Mouse (Mus musculus) right cerebral cortex, postnatal 36 days (tissue): ENCODE results near the gene Ap1ar.

Source experiments
- DNase-seq, 2 experiments: peaks; one replicate each; pipeline ENCODE4 v3.0.0; 2022; ENCODE audit warnings: low spot score in 2 of 2, mixed read lengths in 1 of 2

Gene Ap1ar

DNA sequence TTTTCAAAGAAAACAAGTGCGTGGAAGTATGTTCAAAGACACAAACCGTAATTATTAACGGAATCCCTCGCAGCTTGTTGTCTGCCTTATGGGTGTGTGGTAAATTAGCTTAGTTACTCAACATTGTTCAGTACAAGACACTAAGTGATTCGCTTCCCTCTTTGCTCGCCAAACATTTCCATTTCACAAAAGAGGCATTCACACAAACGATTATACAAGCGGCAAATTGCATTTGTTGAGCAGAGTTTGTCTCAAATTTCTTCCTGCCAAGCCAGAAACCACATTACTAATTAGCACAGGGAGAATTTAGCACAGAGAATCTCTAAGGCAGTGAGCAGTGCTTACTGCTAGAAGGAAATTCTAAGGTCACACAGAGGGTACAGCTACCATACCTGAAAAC, 4.6 kb upstream of the Ap1ar start:
- DNase-seq, result no peak

DNA sequence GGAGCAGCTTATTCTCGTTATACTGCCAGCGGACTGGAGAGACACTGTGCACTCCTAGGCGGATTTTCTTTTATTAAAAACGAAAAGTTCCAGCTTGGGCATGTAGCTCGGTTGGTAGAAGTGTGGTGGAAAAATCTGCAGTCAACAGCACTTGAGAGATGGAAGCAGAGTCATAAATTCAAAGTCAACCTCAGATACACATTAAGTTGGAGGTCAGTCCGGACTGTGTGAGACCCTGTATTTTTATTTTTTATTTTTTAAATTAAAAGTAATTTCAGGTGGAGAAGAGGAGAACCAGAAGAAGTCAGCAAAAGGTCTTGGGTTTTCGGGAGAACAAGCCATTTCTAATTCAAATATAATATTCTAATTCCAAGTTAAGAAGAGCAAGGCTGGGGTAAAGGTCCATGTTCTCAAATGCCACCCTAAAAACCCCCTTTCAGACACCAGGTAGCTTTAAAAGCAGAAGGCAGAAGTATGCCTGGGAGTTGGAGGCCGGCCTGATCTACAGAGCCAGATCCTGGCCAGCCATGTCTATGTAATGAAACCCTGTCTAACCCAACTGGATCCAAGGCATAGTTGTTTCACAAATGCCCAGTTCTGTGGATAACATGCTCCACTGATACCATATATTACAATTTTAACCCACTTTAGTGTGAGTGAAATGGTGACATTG, 785 bp upstream of the Ap1ar start:
- DNase-seq, result no peak

DNA sequence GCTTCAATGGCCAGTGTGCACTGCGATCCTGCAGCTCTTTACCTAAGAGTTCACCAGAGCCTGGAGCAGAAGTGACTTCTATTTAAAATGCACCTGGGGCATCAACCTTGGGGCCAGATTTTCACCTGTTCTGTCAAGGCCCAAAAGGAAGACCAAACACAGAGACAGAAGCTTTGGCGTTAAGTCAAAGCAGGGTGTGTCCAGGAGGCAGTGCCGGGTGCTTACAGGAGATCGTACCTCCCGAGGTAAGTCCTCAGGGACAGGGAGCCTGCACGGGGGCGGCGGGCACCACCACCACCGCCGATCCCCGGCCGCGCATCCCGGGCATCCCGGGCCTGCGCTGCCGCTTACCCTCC, 547 bp downstream of the Ap1ar start:
- DNase-seq, result no peak

DNA sequence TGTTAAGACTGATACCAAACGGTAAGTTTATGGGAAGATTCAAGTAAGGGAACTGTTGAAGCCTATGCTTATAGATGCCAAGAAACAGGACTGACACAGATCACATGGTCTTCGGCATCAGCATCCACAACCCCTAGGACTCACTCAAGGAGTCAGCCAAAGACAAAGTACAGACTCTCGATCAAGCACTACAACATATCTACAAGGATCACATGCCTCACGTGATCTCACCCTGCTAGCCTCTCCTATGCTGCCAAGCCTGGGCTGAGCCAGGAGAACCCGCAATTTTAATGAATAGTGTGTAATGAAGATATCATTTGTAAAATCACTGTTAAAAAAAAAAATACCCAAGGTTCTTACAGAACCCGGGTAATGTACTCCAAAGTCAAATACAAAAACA, 1.7 kb downstream of the Ap1ar start:
- no peak for DNase-seq

DNA sequence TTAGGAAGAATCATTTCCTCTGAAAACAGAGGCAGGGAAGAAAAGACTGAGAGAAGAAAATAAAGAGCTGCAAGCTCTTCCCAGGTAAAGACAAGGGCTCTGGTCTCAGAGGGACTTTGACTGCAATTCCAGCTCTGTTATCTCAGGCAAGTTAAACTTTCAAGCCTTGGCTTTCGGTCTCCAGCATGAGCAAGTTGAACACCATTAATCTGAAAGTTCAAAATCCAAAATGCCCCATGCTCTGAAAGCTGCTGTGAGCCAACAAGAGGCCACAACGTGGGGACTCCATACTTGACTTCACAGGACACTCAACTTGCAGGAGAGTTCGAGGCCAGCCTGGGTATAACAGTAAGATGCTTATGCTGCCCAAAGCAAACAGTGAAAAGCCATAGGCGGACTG, 3.3 kb downstream of the Ap1ar start:
- DNase-seq, result no peak

DNA sequence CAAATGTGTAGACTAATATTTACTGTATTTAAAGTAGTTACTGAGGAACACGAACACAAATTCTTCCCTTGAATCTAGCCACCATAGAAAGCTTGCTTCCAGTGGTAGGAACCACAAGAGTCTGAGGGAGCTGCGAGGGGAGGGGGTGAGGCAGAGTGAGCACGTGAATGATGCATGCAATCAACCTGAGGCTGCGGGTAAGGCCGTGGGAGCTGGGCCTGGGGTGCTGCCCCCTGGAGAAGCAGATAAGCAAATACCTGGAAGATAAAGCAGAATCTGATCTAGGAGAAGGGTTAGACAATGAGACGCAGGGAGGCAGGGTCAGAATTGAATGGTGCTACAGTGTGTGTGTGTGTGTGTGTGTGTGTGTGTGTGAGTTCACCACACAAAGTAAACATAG, 6.2 kb downstream of the Ap1ar start:
- no peak for DNase-seq

DNA sequence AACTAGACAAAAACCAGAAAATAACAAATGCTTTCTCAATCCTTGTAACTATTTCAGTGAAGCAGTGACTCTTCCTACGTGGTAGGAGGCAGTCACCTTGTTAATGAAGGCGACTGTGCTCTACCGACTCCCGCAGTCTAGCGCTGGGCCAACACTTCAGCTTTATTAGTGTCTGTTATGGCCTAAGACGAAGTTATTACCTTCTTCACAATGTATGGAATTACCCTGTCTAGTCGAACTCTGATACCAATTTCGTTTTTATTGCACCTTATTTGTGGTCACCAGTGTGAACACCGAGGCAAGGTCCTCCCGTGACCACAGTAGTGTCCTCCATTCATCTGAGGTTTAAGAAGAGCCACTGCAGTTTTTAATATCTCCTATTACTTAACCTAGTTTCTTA, 7.1 kb downstream of the Ap1ar start:
- no peak for DNase-seq

DNA sequence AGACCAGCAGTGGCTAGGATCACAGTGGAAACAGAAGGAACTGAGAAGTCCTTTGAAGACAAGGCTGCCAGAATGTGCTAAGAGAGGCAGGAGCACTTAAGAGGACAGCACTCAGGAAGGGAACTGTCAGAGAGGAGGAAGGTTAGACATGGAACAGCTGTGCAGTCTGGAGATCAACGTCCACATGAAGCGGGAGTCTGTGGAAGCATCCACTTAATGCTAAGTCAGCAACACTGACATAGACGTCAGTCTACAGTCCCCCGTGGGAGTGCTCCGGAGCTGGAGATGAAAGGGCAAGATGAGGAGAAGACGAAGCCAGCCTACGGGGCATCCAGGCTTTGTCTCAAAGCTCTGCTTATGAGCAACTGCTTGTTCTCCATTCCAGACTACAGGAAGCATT, 10.2 kb downstream of the Ap1ar start:
- DNase-seq, result no peak

DNA sequence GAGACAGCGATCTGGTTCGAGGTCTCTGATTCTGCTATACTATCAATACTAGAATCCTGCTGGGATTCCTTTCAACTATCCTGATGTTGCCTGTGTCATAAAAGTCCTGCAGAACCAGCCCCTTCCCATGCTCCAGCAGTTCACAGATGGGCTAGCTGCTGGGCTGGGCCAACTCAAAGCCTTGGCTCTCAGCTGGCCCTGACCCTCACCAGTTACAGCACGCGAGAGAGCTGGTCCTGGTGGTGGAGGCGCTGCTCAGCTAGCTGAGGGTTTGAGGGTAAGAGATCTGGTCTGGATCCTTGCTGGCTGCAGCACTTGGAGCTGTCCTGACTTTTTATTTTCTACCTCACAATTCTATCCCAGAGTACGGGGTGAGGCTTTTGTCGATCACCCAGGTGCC, 10.8 kb downstream of the Ap1ar start:
- DNase-seq, result no peak

DNA sequence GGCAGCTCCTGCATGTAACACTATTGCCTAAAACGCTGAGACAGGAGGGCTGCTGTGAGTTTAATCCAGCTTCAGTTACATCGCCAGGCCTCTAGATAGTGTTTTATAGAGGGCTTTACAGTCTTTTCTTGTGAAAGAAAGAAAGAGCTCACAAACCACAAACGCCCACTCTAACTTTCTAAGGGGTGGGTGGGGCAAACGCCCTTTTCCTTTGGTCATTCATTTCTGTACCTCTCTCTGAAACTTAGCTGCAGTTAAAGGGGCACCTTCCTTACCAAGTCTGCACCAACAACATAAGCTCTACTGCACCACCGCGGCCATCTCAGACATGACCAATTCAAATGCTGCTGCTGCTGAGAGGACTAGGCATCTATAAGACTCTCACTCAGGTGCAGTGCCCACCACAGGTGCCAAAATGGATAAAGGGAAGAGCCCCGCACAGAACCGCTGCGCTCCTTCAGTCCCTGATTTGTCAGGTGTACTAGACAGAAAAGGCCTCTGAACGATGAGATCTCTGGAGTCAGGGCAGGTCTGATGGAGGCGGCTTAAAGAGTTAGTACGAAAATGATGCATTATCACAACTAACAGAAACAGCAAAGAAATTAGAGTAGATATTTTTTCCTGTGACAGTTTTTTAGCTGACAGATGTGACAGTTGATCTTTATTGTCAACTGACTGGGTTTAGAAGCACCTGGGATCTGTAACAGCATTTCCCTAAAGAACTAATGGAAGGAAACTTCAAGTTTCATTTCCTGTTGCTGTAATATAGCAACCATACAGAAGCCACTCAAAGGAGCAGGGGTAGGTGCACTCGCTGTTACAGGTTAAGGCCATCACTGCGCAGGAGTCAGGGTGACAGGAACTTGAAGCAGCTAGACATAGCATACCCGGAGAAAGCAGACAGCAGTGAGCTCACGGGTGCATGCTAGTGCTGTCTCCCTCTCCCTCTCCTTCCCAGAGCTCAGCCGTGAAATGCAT, 13.1 kb downstream of the Ap1ar start:
- no peak for DNase-seq

DNA sequence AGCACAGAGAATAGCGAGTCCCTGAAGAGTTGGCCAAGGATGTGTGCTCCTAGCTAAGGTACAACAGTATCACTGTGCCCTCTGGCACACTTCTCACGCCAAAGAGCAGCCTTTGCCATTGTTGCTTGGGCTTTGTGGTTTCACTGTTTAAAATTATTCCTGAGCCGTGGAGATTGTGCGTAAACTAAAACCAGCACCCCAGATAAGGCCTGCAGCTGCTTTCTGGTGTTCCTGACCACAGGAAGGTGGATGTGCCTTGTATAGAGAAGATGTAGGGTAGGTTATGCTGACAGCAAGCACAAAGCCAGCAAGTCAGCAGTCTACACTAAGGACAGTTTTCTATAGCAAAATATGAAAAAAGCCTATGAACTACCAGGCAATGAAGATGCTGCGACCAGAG, 16.1 kb downstream of the Ap1ar start:
- DNase-seq, result no peak

DNA sequence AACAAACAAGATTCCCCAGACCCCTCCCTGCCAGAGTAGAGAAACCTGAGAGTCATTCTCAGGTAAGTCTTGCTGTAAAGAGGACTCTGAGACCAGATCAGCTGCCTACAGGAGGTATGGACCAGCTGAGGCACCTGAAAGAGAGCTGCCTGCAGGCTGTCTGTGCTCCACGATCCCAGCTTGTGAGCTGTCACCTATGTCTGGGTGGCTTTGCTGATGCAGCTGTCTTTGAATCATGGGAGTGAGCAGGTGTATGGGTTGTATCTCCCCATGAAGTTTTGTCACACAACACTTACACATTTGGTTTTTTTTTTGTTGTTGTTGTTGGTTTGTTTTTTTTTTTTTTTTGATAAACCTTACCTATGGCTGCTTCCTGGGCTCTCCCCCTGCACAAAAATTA, 16.9 kb downstream of the Ap1ar start:
- no peak for DNase-seq

DNA sequence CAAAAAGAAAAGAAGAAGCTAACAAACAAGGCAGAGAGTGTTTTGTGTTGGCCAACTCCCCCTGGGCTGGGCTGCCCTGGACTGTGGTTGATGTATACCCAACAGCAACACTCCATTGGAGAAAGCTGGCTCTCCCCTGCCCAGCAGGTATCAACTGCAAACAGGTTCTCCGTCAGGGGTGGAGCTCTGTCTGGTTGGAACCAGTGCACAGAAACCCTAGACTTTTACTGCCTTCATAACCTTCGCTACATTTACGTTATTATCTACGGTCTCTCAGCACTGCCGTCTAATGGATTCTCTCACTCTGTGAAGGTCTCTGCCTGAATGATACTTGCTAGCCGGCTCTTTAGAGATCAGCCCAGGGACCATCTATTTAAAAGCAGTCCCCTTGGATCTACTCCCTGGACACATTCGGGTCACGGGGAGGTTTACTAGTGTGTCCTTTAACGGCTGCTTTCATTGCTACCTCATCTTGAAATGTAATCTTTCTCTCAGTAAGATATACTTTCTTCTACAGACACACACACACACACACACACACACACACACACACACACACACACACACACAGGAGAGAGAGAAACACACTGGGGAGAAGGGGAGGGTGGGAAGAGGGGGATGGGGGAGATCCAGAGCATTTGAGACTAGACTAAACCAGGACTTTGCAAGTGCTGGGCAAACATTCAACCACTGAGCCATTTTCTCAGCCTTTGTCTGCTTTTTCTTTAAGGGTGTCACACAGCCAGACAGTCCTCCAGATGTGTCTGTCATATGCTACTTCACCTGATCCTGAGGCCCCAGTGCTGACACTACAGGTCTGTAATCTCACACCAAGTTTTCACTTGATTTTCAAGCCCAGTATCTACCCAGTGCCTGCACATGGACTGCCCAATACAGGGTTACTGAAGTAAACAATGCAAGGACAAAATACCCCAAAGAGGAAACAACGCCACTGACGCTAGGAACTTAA, 18.3 kb downstream of the Ap1ar start:
- DNase-seq, result no peak

DNA sequence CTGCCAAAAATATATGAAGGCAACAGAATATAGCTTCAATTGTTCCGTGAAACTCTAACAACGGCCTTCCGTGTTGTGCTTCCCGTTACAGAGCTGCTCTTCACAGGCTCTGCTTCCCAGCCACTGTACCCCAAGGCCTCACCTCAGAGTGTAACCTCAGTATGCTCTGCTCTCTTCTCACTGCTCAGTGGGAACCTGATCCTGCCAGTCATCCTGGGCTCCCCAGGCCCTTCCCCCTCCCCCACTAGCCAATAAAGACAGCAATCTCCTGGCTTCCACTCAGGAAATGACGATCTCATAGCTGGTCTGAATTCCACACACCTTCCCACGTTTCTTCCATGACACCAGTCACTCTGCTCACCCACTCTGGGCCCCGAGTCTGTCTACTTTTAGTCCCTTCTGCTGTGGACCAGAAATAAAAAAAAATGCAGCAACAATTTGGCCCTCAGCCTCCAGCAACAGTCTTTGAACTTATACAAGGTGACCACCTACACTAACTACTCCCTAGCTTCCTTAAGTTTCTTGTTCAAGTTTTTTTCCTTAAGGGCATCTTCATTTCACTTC, 20.1 kb downstream of the Ap1ar start:
- no peak for DNase-seq

DNA sequence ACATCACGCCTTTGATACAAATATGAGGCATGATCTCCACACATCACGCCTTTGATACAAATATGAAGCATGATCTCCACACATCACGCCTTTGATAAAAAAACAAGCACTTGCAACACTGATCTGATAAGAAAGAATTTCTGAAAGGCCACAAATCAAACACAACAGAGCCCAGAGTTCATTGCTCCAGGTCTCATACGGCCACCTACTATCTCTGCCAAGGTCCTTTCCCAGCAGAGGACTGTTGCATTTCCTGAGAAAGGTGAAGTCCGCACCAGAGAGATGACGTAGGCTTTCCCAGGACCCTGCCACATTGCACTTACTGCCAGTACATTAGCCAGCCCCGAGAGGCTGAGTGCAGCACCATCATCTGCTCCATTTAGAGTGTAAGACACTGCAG, 28.2 kb downstream of the Ap1ar start:
- no peak for DNase-seq

DNA sequence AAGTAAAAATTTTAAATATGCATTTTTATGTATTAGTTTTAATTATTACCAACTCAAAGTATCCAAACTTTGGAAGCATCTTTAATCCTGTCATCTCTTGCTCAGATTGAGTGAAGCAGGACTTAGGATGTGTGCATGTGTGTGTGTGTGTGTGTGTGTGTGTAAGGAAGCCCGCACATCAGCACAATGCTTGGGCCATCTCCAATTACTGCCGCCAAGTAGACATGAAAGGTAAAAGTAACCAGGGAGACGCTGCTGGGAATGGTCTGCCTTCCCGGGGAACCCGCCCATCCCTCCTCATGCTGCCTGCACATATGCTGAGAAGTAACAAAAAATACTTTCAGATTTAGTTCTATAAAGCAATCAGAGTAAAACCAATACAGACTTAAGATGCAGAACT, 29.5 kb downstream of the Ap1ar start:
- DNase-seq, result no peak

DNA sequence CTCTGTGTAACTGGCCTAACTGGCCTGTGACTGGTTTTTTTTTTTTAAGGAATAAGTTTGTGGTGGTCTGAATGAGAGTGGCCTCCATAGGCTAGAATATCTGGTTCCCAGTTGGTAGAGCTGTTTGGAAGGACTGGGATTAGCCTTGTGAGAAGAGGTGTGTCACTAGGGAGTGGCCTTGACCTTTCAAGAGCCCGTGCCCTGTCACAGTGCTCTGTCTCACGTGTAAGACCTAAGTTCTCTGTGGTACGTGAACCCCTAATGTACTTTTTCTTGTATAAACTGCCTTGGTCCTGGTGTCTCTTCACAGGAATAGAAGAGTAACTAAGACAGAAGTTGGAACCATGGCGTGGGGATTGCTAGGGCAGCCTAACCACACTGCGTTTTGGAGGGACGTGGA, 31.3 kb downstream of the Ap1ar start:
- DNase-seq, result no peak

DNA sequence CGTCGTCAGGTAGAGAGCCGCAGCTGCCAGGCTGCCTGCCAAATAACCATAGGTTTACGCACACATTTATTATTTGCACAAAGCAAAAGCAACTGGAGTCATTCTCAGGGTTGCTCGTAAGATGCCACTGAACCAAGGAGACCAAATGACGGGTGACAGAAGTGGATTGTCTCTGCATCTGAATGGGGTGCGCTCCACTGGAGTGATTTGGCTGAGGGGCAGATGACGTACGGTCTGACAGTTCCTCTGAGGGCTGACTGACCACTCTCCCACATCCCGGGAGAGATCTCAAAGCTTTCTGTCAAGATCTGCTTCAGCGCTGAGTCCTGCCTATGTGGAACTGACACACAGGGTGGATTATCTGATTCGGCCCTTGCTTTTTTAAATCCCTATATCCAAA, 32.3 kb downstream of the Ap1ar start:
- DNase-seq, result no peak

DNA sequence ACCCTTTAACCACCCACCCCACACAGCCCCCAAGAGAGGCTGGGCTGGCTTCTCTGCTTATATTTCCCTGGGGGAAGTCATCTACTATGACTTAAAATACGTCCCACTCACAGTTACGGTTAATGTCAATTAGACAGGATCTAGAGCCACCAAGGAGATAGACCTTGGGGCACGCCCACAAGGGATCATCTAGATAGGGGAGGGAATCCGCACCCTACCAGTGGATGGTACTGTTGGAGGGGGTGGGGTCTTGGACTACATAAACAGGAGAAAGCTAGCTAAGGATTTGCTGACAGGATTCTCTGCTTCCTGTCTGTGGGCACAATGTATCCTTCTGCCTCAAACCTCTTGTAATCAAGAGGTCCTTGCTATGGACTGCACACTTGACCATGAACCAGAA, 32.9 kb downstream of the Ap1ar start:
- DNase-seq, result no peak

DNA sequence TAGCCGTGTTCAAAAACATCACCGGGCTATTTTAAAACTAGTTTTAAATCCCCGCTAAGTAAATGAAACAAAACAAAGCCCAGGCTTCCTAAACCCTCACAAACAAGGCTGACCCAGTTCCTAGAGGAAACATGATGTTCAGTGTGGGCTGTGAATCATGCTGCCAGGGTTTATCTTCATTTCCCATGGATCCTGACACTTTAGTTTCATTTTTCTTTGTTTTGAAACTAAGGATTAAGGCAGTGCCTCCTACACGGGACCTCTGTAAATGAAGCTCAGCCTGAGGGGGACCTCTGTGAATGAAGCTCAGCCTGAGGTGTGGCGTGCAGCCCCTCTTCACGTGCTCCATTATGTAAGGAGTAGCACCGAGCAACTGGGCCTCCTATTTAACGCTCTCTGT, 34.5 kb downstream of the Ap1ar start:
- peak in 1 of 2 experiments; percentile 23 for DNase-seq

DNA sequence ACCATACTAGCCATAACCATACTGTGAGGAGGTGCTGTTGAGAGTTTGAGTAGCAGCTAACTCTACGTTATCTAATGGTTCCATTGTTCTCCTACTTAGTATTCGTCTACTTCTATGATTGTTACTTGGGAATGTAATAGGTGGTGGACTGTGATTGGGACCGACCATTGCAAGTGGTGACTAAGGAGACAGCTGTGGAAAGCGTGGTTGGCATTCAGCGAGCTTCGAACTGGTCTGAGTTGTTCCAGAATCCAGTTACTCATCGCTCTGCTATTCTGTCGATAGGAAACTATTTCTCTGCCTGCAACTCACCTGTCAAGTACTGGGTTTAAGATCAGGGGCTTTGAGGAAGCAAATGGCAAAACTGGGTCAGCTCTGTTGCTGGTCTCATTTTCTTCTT, 36.2 kb downstream of the Ap1ar start:
- no peak for DNase-seq

DNA sequence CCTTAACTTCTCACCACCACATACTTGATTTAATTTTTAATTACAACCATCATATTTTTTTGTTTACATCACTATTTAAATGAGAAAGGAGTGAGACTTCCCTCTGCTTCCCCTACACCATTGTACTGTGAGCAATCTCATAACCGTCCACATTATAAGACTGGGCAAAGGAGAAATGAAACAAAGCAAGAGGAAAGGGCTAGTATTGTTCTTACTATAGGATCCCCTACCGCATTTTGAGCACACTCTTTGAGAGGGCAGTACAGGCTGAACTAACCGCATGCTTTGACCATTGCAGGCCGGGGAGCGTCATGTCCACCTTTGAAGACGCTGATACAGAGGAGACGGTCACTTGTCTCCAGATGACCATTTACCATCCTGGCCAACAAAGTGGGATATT, 41.1 kb downstream of the Ap1ar start:
- no peak for DNase-seq
